Mouse (Mus musculus) embryo, embryonic 10.5 days (tissue): ENCODE data around the gene Rpn2.

Source experiments
- DNase-seq: peaks from one replicate; pipeline ENCODE4 v3.0.0-alpha.2; 2015; ENCODE audit warnings: low spot score

Gene Rpn2

DNA sequence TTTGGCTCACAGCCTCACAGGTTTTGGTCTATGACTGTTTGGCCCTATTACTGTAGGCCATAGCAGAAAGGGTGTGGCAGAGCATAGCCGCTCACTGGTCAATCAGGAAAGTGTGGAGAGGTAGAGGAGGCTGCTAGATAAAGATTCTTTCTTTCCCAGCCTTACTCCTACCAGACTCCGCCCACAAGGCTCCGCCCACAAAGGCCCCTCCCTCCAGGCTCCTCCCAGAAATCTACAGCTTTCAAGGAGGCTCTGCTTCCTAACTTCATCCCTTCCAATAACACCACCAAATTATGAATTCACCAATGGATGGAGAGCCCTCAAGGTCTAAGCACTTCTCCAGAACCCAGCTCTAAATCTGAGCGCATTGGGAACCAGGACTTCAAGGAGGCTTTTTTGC is 74.4 kb downstream of the Rpn2 start:
- DNase-seq: no peak

DNA sequence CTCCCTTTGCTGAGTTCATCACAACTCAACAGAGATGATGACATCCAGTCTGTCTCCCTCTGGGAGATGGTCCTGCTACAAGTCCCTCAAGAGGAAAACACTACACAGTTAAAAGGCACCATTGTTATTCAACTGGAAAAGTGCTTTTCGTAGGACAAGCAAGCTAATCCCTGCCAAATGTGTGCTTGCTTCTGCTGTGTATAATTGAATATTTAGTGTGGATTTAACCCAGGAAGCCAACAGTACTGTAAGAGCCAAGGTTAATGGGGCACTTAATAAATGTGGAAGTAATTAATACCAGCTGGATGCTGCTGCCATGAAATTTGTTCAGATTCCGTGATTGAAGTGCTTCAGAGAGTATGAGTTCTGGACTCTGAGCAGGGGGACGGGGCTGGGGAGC is 75.3 kb downstream of the Rpn2 start:
- DNase-seq: no peak

DNA sequence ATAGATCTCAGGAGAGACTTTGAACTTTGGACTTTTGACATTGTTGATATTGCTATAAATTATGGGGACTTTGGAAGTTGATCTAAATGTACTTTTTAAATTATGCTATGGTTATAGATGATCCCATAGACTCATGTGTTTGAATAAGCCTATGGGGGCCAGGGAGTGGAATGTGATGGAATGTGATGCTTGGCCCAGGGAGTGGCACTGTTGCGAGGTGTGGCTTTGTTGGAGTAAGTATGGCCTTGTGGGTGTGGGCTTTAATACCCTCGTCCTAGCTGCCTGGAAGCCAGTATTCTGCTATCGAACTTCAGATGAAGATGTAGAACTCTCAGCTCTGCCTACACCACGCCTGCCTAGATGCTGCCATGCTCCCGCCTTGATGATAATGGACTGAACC is 81.2 kb downstream of the Rpn2 start:
- no peak for DNase-seq

DNA sequence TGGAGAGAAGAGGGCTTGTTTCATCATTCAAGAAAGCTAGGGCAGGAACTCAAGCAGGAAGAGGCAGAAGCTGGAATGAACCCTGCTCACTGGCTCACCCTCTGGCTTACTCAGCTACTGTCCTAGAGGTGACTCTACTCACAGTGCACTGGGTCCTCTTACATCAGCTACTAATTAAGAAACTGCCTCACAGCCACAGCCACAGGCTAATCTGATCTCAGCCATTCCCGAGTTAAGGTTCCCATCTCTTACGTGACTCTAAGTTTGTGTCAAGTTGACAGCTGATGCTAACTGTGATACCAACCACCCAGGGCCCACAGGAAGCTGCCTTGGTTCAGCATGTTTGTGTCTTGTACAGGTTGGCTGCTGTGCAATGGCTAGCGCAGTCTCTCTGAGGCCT is 84.2 kb downstream of the Rpn2 start:
- DNase-seq: no peak

DNA sequence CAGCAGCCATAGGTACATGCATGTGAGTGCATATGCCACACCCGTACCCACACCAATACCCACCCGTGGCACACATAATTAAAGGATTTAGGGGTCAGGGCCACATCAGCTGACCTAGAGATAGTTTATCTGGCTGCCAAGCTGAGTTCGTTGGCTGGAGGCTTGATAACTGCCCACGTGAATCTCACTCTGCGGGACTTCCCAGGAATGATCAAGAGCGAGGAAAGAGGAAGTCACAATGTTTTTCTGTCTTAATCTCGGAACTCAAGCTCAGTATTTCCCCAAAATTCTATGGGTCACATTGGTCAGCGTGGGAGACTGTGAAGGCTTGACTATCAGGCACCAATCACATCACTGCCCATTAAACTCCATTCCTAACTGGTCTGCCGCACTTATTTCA is 87.9 kb downstream of the Rpn2 start:
- no peak for DNase-seq

DNA sequence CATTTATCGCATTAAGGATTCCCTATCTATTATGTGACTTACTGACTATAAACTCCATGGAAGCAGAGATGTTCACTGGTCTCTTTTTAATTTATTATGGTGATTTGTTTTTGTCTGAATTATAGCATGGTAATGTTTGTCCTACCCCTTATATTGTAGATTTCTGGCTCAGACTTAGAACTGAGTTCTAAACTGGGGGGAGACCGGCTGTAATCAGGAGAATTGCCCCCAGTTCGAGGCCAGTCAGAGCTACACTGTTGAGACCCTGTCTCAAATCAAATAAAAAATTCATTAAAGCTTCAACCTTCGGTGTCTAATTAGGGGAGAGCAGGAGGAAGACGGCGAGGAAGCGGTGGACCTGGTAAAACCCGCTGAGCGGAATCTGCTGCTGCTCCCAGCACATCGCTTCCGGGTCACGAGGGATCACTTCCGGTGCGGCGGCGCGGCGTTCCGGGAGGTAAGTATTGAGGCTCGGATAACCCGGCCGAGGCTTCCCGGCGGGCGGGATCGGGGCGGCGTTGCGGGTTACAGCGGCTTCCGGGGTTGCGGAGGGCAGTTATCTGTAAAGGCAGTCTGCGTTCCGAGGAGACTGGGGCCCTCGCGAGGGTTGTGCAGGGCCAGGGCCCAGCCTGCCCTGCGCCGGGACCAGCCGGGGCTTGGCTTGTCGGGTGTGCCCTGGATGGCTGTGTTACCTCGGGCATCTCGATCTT is 88.5 kb downstream of the Rpn2 start, which contains the start of gene Manbal:
TSS of gene Manbal (plus strand) at position 411 of the 710 bp plus-strand sequence.
- DNase-seq: peak; percentile 93

DNA sequence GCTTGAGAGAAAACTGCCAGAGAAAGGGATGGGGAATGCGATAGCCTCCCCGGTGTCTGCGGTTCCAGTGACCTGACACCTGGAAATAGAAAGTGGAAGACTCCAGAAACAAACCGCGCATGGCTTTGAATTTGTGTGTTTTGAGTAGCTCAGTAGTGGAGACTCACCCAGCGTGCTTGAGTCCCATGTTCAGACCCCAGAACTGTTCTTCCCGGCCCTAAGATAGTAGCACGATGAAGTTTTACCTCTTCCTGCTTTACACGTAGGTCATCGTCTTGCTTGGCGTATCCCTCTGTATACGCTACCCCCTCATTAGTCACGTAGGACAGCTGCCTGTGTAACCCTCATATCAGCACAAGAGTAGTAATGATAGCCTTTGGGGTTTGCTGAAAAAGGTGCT is 89.2 kb downstream of the Rpn2 start:
- peak; percentile 38 for DNase-seq

DNA sequence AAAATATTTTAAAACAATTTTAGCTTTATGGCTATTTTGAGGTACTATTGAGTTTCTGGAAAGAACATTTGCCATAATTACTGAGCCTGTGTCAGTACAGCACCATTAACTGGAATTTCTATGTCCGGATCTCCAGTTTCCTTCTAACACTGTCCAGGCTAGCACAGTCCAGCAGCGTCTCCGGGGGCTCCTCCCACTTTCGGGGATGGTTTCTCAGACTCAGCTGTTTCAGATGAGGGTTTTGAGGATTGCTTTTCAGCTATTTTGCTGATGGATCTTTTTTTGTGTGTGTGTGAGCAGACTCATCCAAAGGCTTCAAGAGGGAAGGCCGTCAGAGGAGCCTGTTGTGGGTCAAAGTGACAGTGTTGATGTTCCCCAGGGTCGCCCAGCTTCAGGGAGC is 92.9 kb downstream of the Rpn2 start:
- no peak for DNase-seq

DNA sequence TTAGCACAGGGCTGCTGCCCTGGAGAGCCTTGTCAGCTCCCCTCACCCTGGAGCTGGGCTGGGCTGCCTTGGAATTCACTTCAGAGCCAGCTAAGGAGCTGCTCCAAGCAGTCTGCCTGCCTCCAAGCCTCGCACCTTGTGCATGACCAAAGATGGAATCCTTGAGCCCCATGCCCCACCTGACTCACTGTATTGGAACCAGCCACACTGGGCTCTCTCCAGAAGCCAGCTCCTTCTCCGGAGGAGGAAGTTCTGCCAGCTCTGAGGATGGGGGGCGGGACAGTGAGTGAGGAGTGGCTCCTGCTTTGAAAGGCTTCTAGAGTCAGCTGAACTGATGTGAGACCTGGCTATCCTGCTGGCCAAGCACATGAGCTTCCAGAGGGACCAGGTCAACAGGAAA is 94.9 kb downstream of the Rpn2 start:
- no peak for DNase-seq

DNA sequence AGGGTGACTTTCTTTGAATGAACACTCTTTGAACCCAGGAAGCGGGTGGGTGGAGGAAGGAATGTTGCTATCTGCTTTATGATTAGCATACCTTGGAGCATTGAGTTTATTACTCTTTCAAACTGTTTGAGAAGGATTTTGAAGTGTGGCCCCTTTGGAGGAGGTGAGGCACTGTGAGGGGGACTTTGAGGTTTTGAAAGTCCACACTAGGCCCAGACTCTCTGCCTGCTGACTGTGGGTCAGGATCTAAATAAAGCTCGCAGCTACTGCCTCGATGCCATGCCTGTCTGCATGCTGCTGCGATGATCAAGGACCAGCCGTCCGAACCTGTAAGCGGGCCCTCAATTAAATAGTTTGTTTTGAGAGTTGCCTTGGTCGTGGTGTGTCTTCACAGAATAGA is 96.2 kb downstream of the Rpn2 start:
- no peak for DNase-seq
